Mouse (Mus musculus) CH12.LX (cell line): ENCODE measurements around the gene Gm20431. TPM values are rescaled to one million over a fixed set of nuclear protein-coding genes. Genes with fewer than 3 reads are reported as not detected.

Experiments
- DNase-seq: peaks from one replicate; pipeline ENCODE4 v3.0.0-alpha.2; 2013; ENCODE audit errors: extremely low read depth
- H3K27ac ChIP-seq: 2 replicates; pipeline ENCODE4 v1.5.1; 2012; ENCODE audit warnings: low read depth, mild to moderate bottlenecking, control low read depth, moderate library complexity; ENCODE audit not compliant: insufficient read depth
- H3K27me3 ChIP-seq: replicated peaks from 2 replicates; pipeline ENCODE3; 2012; ENCODE audit warnings: inconsistent platforms
- H3K36me3 ChIP-seq, 2 experiments: replicated peaks in 1 of 2; 2 replicates each; pipeline versions ENCODE3 to v1.6.1; 2012; ENCODE audit warnings: inconsistent platforms in 1 of 2, low read length in 1 of 2, mild to moderate bottlenecking in 1 of 2, mixed read lengths in 1 of 2, moderate library complexity in 1 of 2; ENCODE audit not compliant: control insufficient read depth in 1 of 2, insufficient read depth in 1 of 2
- H3K4me1 ChIP-seq, 2 experiments: 2 replicates each; pipeline ENCODE4 v1.6.1; 2012; ENCODE audit warnings: inconsistent platforms in 1 of 2, moderate library complexity in 1 of 2; ENCODE audit not compliant: insufficient read depth in 2 of 2, control insufficient read depth in 1 of 2
- H3K4me2 ChIP-seq: 2 replicates; pipeline ENCODE4 v1.6.1; 2012; ENCODE audit warnings: low read depth, mild to moderate bottlenecking, control low read depth; ENCODE audit not compliant: poor library complexity, insufficient read depth, severe bottlenecking
- H3K4me3 ChIP-seq, 3 experiments: fragments of 150-350 bp in 1 of 3; sonication (generic) in 1 of 3; replicated peaks in 1 of 3; 2 replicates each; pipeline versions ENCODE3 to v1.5.1; 2011 to 2012; ENCODE audit warnings: low read depth in 2 of 3, low read length in 2 of 3, mild to moderate bottlenecking in 2 of 3, moderate library complexity in 2 of 3, control low read depth in 1 of 3, improper control_type of control experiment in 1 of 3, inconsistent platforms in 1 of 3, mixed read lengths in 1 of 3; ENCODE audit not compliant: poor library complexity in 1 of 3
- H3K79me2 ChIP-seq: replicated peaks from 2 replicates; pipeline ENCODE4 v1.6.1; 2012; ENCODE audit warnings: mild to moderate bottlenecking, moderate library complexity; ENCODE audit not compliant: control insufficient read depth, poor library complexity, insufficient read depth, severe bottlenecking; ENCODE audit errors: extremely low read depth
- H3K9ac ChIP-seq: 2 replicates; pipeline ENCODE4 v1.6.1; 2012; ENCODE audit warnings: low read depth, mild to moderate bottlenecking, control low read depth, moderate library complexity; ENCODE audit not compliant: insufficient read depth
- H3K9me3 ChIP-seq: replicated peaks from 2 replicates; pipeline ENCODE3; 2012; ENCODE audit warnings: low read length, inconsistent platforms, mixed read lengths
- BHLHE40 ChIP-seq: IDR thresholded peaks from 2 replicates; pipeline ENCODE4 v1.6.1; 2011; ENCODE audit warnings: mild to moderate bottlenecking, low read depth, low read length, improper control_type of control experiment
- CHD1 ChIP-seq: IDR thresholded peaks from 2 replicates; pipeline ENCODE4 v1.6.1; 2012; ENCODE audit warnings: low read depth, low read length, improper control_type of control experiment, inconsistent platforms
- CHD2 ChIP-seq: IDR thresholded peaks from 2 replicates; pipeline ENCODE4 v1.6.1; 2011; ENCODE audit warnings: low read length, improper control_type of control experiment
- CTCF ChIP-seq, 2 experiments: IDR thresholded peaks in 1 of 2; conservative IDR thresholded peaks in 1 of 2; 2 replicates each; pipeline ENCODE4 v1.5.1; 2011 to 2012; ENCODE audit warnings: low read depth in 2 of 2, low read length in 2 of 2, improper control_type of control experiment in 1 of 2, inconsistent platforms in 1 of 2, mild to moderate bottlenecking in 1 of 2, moderate library complexity in 1 of 2
- E2F4 ChIP-seq: IDR thresholded peaks from 2 replicates; pipeline ENCODE4 v1.6.1; 2011; ENCODE audit warnings: low read depth, low read length, improper control_type of control experiment; ENCODE audit not compliant: insufficient replicate concordance
- ELF1 ChIP-seq: IDR thresholded peaks from 2 replicates; pipeline ENCODE4 v1.6.1; 2014; ENCODE audit warnings: low read depth, mild to moderate bottlenecking, inconsistent platforms, low read length, improper control_type of control experiment
- EP300 ChIP-seq: IDR thresholded peaks from 2 replicates; pipeline ENCODE4 v1.6.1; 2011; ENCODE audit warnings: low read length, improper control_type of control experiment
- ETS1 ChIP-seq: conservative IDR thresholded peaks from 2 replicates; pipeline ENCODE4 v1.6.1; 2012; ENCODE audit warnings: low read depth, mild to moderate bottlenecking, inconsistent platforms, low read length, improper control_type of control experiment, moderate library complexity
- GABPA ChIP-seq: IDR thresholded peaks from 2 replicates; pipeline ENCODE4 v1.6.1; 2012; ENCODE audit warnings: low read depth, low read length, improper control_type of control experiment, inconsistent platforms; ENCODE audit not compliant: insufficient replicate concordance
- HCFC1 ChIP-seq: IDR thresholded peaks from 2 replicates; pipeline ENCODE4 v1.6.1; 2012; ENCODE audit warnings: low read depth, mild to moderate bottlenecking, inconsistent platforms, low read length, improper control_type of control experiment
- IRF4 ChIP-seq: IDR thresholded peaks from 2 replicates; pipeline ENCODE4 v1.6.1; 2014; ENCODE audit warnings: low read depth, mild to moderate bottlenecking, inconsistent platforms, low read length, improper control_type of control experiment
- JUN ChIP-seq: IDR thresholded peaks from 2 replicates; pipeline ENCODE4 v1.6.1; 2011; ENCODE audit warnings: low read depth, mild to moderate bottlenecking, low read length, improper control_type of control experiment, moderate library complexity; ENCODE audit not compliant: insufficient read depth
- JUND ChIP-seq: conservative IDR thresholded peaks from 2 replicates; pipeline ENCODE4 v1.6.1; 2011; ENCODE audit warnings: low read depth, low read length, improper control_type of control experiment
- KAT2A ChIP-seq: IDR thresholded peaks from 2 replicates; pipeline ENCODE4 v1.6.1; 2012; ENCODE audit warnings: low read length, improper control_type of control experiment, inconsistent platforms; ENCODE audit not compliant: insufficient replicate concordance
- MAFK ChIP-seq: IDR thresholded peaks from 2 replicates; pipeline ENCODE4 v1.6.1; 2011; ENCODE audit warnings: low read length, improper control_type of control experiment; ENCODE audit not compliant: insufficient replicate concordance
- MAX ChIP-seq: IDR thresholded peaks from 2 replicates; pipeline ENCODE4 v1.6.1; 2011; ENCODE audit warnings: low read length, improper control_type of control experiment
- MAZ ChIP-seq: IDR thresholded peaks from 2 replicates; pipeline ENCODE4 v1.6.1; 2012; ENCODE audit warnings: low read depth, mild to moderate bottlenecking, inconsistent platforms, low read length, improper control_type of control experiment, moderate library complexity
- MEF2A ChIP-seq: IDR thresholded peaks from 2 replicates; pipeline ENCODE4 v1.6.1; 2014; ENCODE audit warnings: low read depth, mild to moderate bottlenecking, inconsistent platforms, low read length, improper control_type of control experiment, borderline replicate concordance
- MXI1 ChIP-seq: IDR thresholded peaks from 2 replicates; pipeline ENCODE4 v1.6.1; 2011; ENCODE audit warnings: mild to moderate bottlenecking, low read depth, low read length, improper control_type of control experiment
- MYC ChIP-seq: IDR thresholded peaks from 2 replicates; pipeline ENCODE4 v1.6.1; 2011; ENCODE audit warnings: low read depth, mild to moderate bottlenecking, improper control_type of control experiment, low read length
- NELFE ChIP-seq: IDR thresholded peaks from 2 replicates; pipeline ENCODE4 v1.6.1; 2011; ENCODE audit warnings: low read depth, low read length, improper control_type of control experiment
- NRF1 ChIP-seq: IDR thresholded peaks from 2 replicates; pipeline ENCODE4 v1.6.1; 2014; ENCODE audit warnings: low read depth, mild to moderate bottlenecking, inconsistent platforms, low read length, improper control_type of control experiment, moderate library complexity
- PAX5 ChIP-seq: IDR thresholded peaks from 2 replicates; pipeline ENCODE4 v1.6.1; 2012; ENCODE audit warnings: low read length, inconsistent platforms, mixed read lengths
- POLR2A ChIP-seq: IDR thresholded peaks from 2 replicates; pipeline ENCODE4 v1.6.1; 2011; ENCODE audit warnings: low read depth, mild to moderate bottlenecking, improper control_type of control experiment, low read length
- POLR2AphosphoS2 ChIP-seq: IDR thresholded peaks from 2 replicates; pipeline ENCODE4 v1.6.1; 2011; ENCODE audit warnings: low read depth, low read length, improper control_type of control experiment
- RCOR1 ChIP-seq: conservative IDR thresholded peaks from 2 replicates; pipeline ENCODE4 v1.6.1; 2012; ENCODE audit warnings: low read depth, mild to moderate bottlenecking, inconsistent platforms, low read length, improper control_type of control experiment
- SIN3A ChIP-seq: IDR thresholded peaks from 2 replicates; pipeline ENCODE4 v1.6.1; 2012; ENCODE audit warnings: low read length, improper control_type of control experiment, inconsistent platforms
- SMC3 ChIP-seq: IDR thresholded peaks from 2 replicates; pipeline ENCODE4 v1.6.1; 2011; ENCODE audit warnings: low read depth, low read length, improper control_type of control experiment
- TBP ChIP-seq: conservative IDR thresholded peaks from 2 replicates; pipeline ENCODE4 v1.6.1; 2011; ENCODE audit warnings: low read depth, low read length, improper control_type of control experiment
- TCF12 ChIP-seq: IDR thresholded peaks from 2 replicates; pipeline ENCODE4 v1.6.1; 2014; ENCODE audit warnings: low read depth, mild to moderate bottlenecking, inconsistent platforms, low read length, improper control_type of control experiment
- USF1 ChIP-seq: IDR thresholded peaks from 2 replicates; pipeline ENCODE4 v1.6.1; 2014; ENCODE audit warnings: low read depth, mild to moderate bottlenecking, inconsistent platforms, low read length, improper control_type of control experiment
- USF2 ChIP-seq: conservative IDR thresholded peaks from 2 replicates; pipeline ENCODE4 v1.6.1; 2011; ENCODE audit warnings: low read depth, low read length, improper control_type of control experiment
- ZC3H11A ChIP-seq: IDR thresholded peaks from 2 replicates; pipeline ENCODE4 v1.6.1; 2012; ENCODE audit warnings: low read depth, mild to moderate bottlenecking, inconsistent platforms, low read length, improper control_type of control experiment
- ZMIZ1 ChIP-seq: IDR thresholded peaks from 2 replicates; pipeline ENCODE4 v1.6.1; 2012; ENCODE audit warnings: low read depth, mild to moderate bottlenecking, inconsistent platforms, low read length, improper control_type of control experiment
- ZNF384 ChIP-seq: IDR thresholded peaks from 2 replicates; pipeline ENCODE4 v1.6.1; 2012; ENCODE audit warnings: low read depth, low read length, improper control_type of control experiment, inconsistent platforms
- dilution Hi-C: fragments of 300-500 bp; cut with MboI; formaldehyde crosslinking; loops from 2 replicates; pipeline ENCODE4 v1.14.3; 2020; ENCODE audit warnings: low sequenced_read_pairs; ENCODE audit not compliant: extremely low pct_unique_long_range_greater_than_20kb, extremely low pct_ligation_motif_present
- in situ Hi-C: fragments of 300-500 bp; cut with MboI; formaldehyde crosslinking; loops from 3 replicates; pipeline ENCODE4 v1.14.3; 2019; ENCODE audit warnings: low sequenced_read_pairs, low pct_ligation_motif_present, low pct_unique_long_range_greater_than_20kb, mixed read lengths
- polyA plus RNA-seq: library from polyadenylated mRNA; unstranded; fragments of >175 nt; gene quantifications from 2 replicates; pipeline ENCODE4 v1.2.1, GENCODE M21; 2012; ENCODE audit warnings: low read depth; ENCODE audit not compliant: insufficient read length
- total RNA-seq, 2 experiments: library from RNA; depleted of rRNA; stranded (reverse); fragments of 300-350 nt in 1 of 2; fragments of >200 nt in 1 of 2; gene quantifications; 2 replicates each; pipeline ENCODE4 v1.2.3; 2012 to 2014

The Gm20431 gene
- total and polyA plus RNA-seq, 3 experiments: 2.4 to 15.0 TPM; not detected in 1

- TF ChIP-seq MAFK (no peak), TCF12 (peak; percentile 74), RCOR1 (no peak), MAX (no peak), PAX5 (no peak), IRF4 (peak; percentile 46), SIN3A (peak; percentile 84), SMC3 (no peak), E2F4 (no peak), CHD2 (peak; percentile 99), ELF1 (peak; percentile 88), USF2 (no peak; the same call in 1 of the 2 replicates), NELFE (peak; percentile 53; the same call in 1 of the 2 replicates), KAT2A (peak; percentile 99), NRF1 (peak; percentile 75), USF1 (no peak), MXI1 (no peak), GABPA (peak; percentile 79; the same call in 1 of the 2 replicates)
- TF ChIP-seq, all 38 proteins: peak for 16
These were observed 26.9 kb downstream of the Gm20431 start (continued) for GRCm38 (mm10) chr2:167634338-167634770.

GRCm38 (mm10) chr2:167633537-167633872, 27.8 kb downstream of the Gm20431 start:
- H3K27ac ChIP-seq: peak overlapping the region; percentile 95
- dilution Hi-C loops: no loop called here

More at GRCm38 (mm10) chr2:167633537-167633872, 27.8 kb downstream of the Gm20431 start:
- Histone ChIP-seq H3K9ac (peak overlapping the region; percentile 66), H3K4me3 (peak overlapping the region; percentile 8 to 86 (median 68)), H3K4me2 (peak overlapping the region; percentile 88), H3K9me3 (peaks cover 3% of the 10 kb centered on the region), H3K36me3 (peaks cover 7 to 13% of the 10 kb centered on the region in 2 experiments), H3K79me2 (peaks cover 30% of the 10 kb centered on the region), H3K27me3 (no peaks in the 10 kb centered on the region), H3K4me1 (peaks cover 24 to 44% of the 10 kb centered on the region in 2 experiments)
- peak; percentile 64 for DNase-seq
- in situ Hi-C loops: no loop called here
- TF ChIP-seq ZMIZ1: no peak
- no peak for TF ChIP-seq POLR2A
- TF ChIP-seq HCFC1: no peak
- TF ChIP-seq MXI1: 0 out of 2 replicates have a peak, but pooled peaks have one; percentile 38
- peak; percentile 57; the same call in 1 of the 2 replicates for TF ChIP-seq BHLHE40
- TF ChIP-seq NRF1: no peak
- no peak for TF ChIP-seq MAFK
- peak; percentile 91 for TF ChIP-seq IRF4
- peak; percentile 60 for TF ChIP-seq USF2
- TF ChIP-seq USF1: peak; percentile 76
- peak; percentile 87 for TF ChIP-seq JUND
- no peak for TF ChIP-seq POLR2AphosphoS2
- TF ChIP-seq RCOR1: no peak
- no peak for TF ChIP-seq CHD1
- no peak for TF ChIP-seq MAZ
- no peak for TF ChIP-seq MYC
- no peak for TF ChIP-seq PAX5
- no peak for TF ChIP-seq ZC3H11A
- TF ChIP-seq TBP: 0 out of 2 replicates have a peak, but pooled peaks have one; percentile 70
- peak; percentile 45; the same call in 1 of the 2 replicates for TF ChIP-seq TCF12
- peak; percentile 63 for TF ChIP-seq JUN
- TF ChIP-seq KAT2A: no peak
- peak; percentile 75 for TF ChIP-seq ETS1
- no peak for TF ChIP-seq CTCF (conservative IDR thresholded peaks at IDR 0.05 in 1 of 2, IDR thresholded peaks at IDR 0.05 in 1 of 2; ENCODE audit: low read depth in 2 of 2, low read length in 2 of 2)
- TF ChIP-seq ZNF384: no peak
- TF ChIP-seq ELF1: no peak
- peak; percentile 43; the same call in 1 of the 2 replicates for TF ChIP-seq EP300
- peak; percentile 59; the same call in 1 of the 2 replicates for TF ChIP-seq MEF2A
- no peak for TF ChIP-seq E2F4
